Mouse (Mus musculus) embryonic fibroblast, embryonic 13.5 days (primary cell): ENCODE measurements around the gene Hs3st5.

Experiments
- CTCF ChIP-seq: IDR thresholded peaks from 2 replicates; pipeline ENCODE4 v1.5.1; 2011; ENCODE audit warnings: mild to moderate bottlenecking, control low read depth, low read length, moderate library complexity, borderline replicate concordance; ENCODE audit not compliant: insufficient read depth
- POLR2A ChIP-seq: IDR thresholded peaks from 2 replicates; pipeline ENCODE4 v1.6.1; 2011; ENCODE audit warnings: low read depth, mild to moderate bottlenecking, control low read depth, low read length, moderate library complexity

DNA sequence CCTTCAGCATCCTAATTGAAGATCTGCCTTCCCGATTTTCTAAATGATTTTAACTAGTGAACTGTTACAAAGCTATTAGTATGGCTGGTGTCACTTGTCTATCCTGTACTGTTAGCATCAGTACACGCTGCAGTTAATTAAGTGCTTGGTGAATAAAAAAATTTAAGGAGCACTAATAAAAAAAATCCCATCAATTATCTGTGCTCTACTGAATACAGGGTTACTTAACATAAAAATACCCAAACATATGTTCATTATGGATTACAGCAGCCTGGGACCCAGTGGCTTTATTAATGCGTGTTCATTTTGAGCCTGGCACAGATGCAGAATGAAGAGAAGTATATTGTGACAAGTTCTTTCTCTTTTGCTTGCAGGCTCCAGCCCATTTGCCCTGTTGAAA lies 325.6 kb downstream of the Hs3st5 start:
- TF ChIP-seq CTCF: no peak
- TF ChIP-seq POLR2A: no peak
